Mouse (Mus musculus) C2C12 (cell line): Measurements from ENCODE around the gene Vmn2r83.

Experiments used
- CEBPB ChIP-seq: IDR thresholded peaks from one replicate; pipeline ENCODE4 v1.6.1; 2011; ENCODE audit warnings: low read depth, mild to moderate bottlenecking, control low read depth, moderate library complexity
- CTCF ChIP-seq: IDR thresholded peaks from one replicate; pipeline ENCODE4 v1.5.1; 2011; ENCODE audit not compliant: control insufficient read depth, insufficient read depth, insufficient read length
- FOSL1 ChIP-seq: IDR thresholded peaks from one replicate; pipeline ENCODE4 v1.8.0; 2011; ENCODE audit warnings: mild to moderate bottlenecking, low read length; ENCODE audit not compliant: poor library complexity, insufficient read depth, severe bottlenecking
- MAX ChIP-seq: IDR thresholded peaks from one replicate; pipeline ENCODE4 v1.6.1; 2011; ENCODE audit warnings: mild to moderate bottlenecking, control low read depth
- MYOD1 ChIP-seq: IDR thresholded peaks from one replicate; pipeline ENCODE4 v1.6.1; 2011; ENCODE audit warnings: low read depth; ENCODE audit not compliant: control insufficient read depth, insufficient read length
- MYOG ChIP-seq: IDR thresholded peaks from one replicate; pipeline ENCODE4 v1.6.1; 2011; ENCODE audit not compliant: control insufficient read depth, insufficient read length; ENCODE audit errors: extremely low read depth
- USF1 ChIP-seq: IDR thresholded peaks from one replicate; pipeline ENCODE4 v1.6.1; 2011; ENCODE audit warnings: low read depth, mild to moderate bottlenecking, control low read depth, moderate library complexity

DNA sequence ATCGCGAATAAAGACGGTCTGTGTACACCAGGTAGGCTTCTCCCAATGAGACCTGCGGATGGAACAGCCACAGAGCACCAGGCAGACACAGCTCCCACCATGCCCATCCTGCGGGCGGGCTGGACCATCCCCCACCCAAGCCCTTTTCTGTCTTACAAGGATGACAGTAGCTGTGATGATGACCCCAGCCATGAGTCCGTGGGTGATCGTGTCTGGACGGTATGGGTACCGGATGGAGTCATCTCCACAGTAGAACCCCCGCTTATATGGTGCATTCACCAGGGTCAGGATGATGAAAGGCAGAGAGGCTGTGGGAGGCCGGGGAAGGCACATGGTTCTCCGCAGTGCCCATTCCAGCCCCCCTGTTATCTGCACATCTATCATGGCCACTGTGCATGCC is 62.2 kb downstream of the Vmn2r83 start:
- TF ChIP-seq CTCF (no peak), USF1 (no peak), CEBPB (no peak), MAX (no peak), MYOG (no peak), MYOD1 (no peak), FOSL1 (no peak)
